Mouse (Mus musculus): Measurements from ENCODE around the gene Zfp759.
"Not testable (repeated sequence)": the region's sequence is repeated elsewhere in the genome, so short reads cannot be mapped to it uniquely, and the experiment has no call there.

GRCm38 (mm10) chr13:67116163-67116562 lies 5.3 kb upstream of the Zfp759 start, which contains the start of gene Rslcan18:
- TF ChIP-seq CTCF (IDR thresholded peaks at IDR 0.05; ENCODE audit: extremely low read depth, insufficient read depth, insufficient read length, insufficient replicate concordance); POLR2A (IDR thresholded peaks at IDR 0.05; ENCODE audit: low read depth, low read length): not testable (repeated sequence)

All from spleen, adult 2 months (tissue).